Mouse (Mus musculus): ENCODE measurements at regions not wholly inside any gene's neighbourhood (a gene's known extent, or its start where the extent isn't known, plus 50 kb on each side); places are given as distances from the start of the nearest gene placed in this dataset.

- no peak for TF ChIP-seq GATA1 (IDR thresholded peaks at IDR 0.05; ENCODE audit: borderline replicate concordance, low read length)
- no peak for TF ChIP-seq FLI1 (IDR thresholded peaks at IDR 0.05; ENCODE audit: low read length)
Measured at GRCm38 (mm10) chr15:93681602-93682001, 85.9 kb upstream of the Prickle1 start.
